Mouse (Mus musculus): Measurements from ENCODE around the gene 2810004N23Rik.

Gene 2810004N23Rik

GRCm38 (mm10) chr8:124823497-124823896 is 39.4 kb downstream of the 2810004N23Rik start:
- DNase-seq (ENCODE audit: low read depth): peak; percentile 24

- no peak for DNase-seq (ENCODE audit: low read depth)
Observed at GRCm38 (mm10) chr8:124820125-124820524, 42.8 kb downstream of the 2810004N23Rik start.

GRCm38 (mm10) chr8:124819612-124820115 is 43.3 kb downstream of the 2810004N23Rik start:
- peak; percentile 26 for DNase-seq (ENCODE audit: low read depth)

- no peak for DNase-seq (ENCODE audit: low read depth)
Observed at GRCm38 (mm10) chr8:124817361-124817760, 45.6 kb downstream of the 2810004N23Rik start.

- DNase-seq (ENCODE audit: low read depth): no peak
Observed at GRCm38 (mm10) chr8:124816866-124817265, 46.1 kb downstream of the 2810004N23Rik start.

- DNase-seq (ENCODE audit: low read depth): no peak
Observed at GRCm38 (mm10) chr8:124815870-124816269, 47.0 kb downstream of the 2810004N23Rik start.

GRCm38 (mm10) chr8:124813326-124813725 is 49.6 kb downstream of the 2810004N23Rik start:
- DNase-seq (ENCODE audit: low read depth): no peak

GRCm38 (mm10) chr8:124810689-124811394 is 52.1 kb downstream of the 2810004N23Rik start:
- no peak for DNase-seq (ENCODE audit: low read depth)

GRCm38 (mm10) chr8:124810056-124810610 is 52.8 kb downstream of the 2810004N23Rik start:
- no peak for DNase-seq (ENCODE audit: low read depth)

GRCm38 (mm10) chr8:124809419-124809818 is 53.5 kb downstream of the 2810004N23Rik start:
- DNase-seq (ENCODE audit: low read depth): no peak

GRCm38 (mm10) chr8:124805990-124806389 is 56.9 kb downstream of the 2810004N23Rik start:
- no peak for DNase-seq (ENCODE audit: low read depth)

GRCm38 (mm10) chr8:124803824-124804702 is 58.9 kb downstream of the 2810004N23Rik start:
- DNase-seq (ENCODE audit: low read depth): no peak

- DNase-seq (ENCODE audit: low read depth): no peak
Observed at GRCm38 (mm10) chr8:124800542-124800941, 62.4 kb downstream of the 2810004N23Rik start.

- DNase-seq (ENCODE audit: low read depth): no peak
Observed at GRCm38 (mm10) chr8:124795781-124796488, 67.0 kb downstream of the 2810004N23Rik start.

- DNase-seq (ENCODE audit: low read depth): no peak
Observed at GRCm38 (mm10) chr8:124794486-124794780, 68.5 kb downstream of the 2810004N23Rik start.

GRCm38 (mm10) chr8:124793661-124794485 is 69.0 kb downstream of the 2810004N23Rik start:
- DNase-seq (ENCODE audit: low read depth): no peak

- DNase-seq (ENCODE audit: low read depth): peak; percentile 46
Observed at GRCm38 (mm10) chr8:124793172-124793651, 69.7 kb downstream of the 2810004N23Rik start.

GRCm38 (mm10) chr8:124792708-124793107 is 70.2 kb downstream of the 2810004N23Rik start, which contains the start of gene Trim67:
Trim67 (plus strand) TSS chr8:124793092.
- DNase-seq (ENCODE audit: low read depth): no peak

- no peak for DNase-seq (ENCODE audit: low read depth)
Observed at GRCm38 (mm10) chr8:124792186-124792585, 70.7 kb downstream of the 2810004N23Rik start.

- DNase-seq (ENCODE audit: low read depth): no peak
Observed at GRCm38 (mm10) chr8:124791751-124792150, 71.2 kb downstream of the 2810004N23Rik start.

- no peak for DNase-seq (ENCODE audit: low read depth)
Observed at GRCm38 (mm10) chr8:124790676-124791075, 72.2 kb downstream of the 2810004N23Rik start.
